Mouse (Mus musculus): ENCODE data around the gene Bcar3. TPM values are rescaled to one million over a fixed set of nuclear protein-coding genes. Genes with fewer than 3 reads are reported as not detected.

Bcar3 gene
- total RNA-seq, 2 experiments from 2014 or later: 14.7 to 15.4 TPM

GRCm38 (mm10) chr3:122475735-122476134 lies 181.8 kb downstream of the Bcar3 start:
- no peak overlapping the region for H3K4me3 ChIP-seq
- intact Hi-C loops (cut with DNase I): no loop called here
- TF ChIP-seq CTCF (IDR thresholded peaks at IDR 0.05): no peak
- DNase-seq (ENCODE audit: extremely low spot score in 1 of 2, low spot score in 2 of 2): no peak
- peak overlapping the region; percentile 70 for H3K27ac ChIP-seq

DNA sequence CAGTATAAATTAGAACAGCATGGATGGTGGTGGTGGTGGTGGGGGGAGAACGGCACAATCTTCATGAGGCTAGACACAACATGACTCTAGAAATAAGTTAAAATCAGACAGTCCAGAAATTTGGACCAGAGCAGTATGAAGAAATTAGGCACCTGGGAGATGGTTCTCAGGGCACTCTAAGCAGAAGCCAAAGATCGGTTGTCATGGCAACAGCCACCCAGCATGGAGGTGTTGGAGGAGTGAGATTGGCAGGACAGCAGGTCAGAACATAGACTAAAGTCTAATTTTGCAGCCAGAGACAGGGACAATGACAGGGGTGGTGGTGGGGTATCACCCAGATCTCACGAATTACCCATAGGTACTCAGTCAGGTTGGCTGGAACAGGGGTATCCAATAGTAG lies 182.7 kb downstream of the Bcar3 start:
- H3K27ac ChIP-seq: peak overlapping the region; percentile 54; the same call in 1 of the 2 replicates
- H3K4me3 ChIP-seq: no peak overlapping the region
- TF ChIP-seq CTCF (IDR thresholded peaks at IDR 0.05): no peak
- no peak for DNase-seq (ENCODE audit: extremely low spot score in 1 of 2, low spot score in 2 of 2)
- intact Hi-C loops (cut with DNase I): no loop called here

DNA sequence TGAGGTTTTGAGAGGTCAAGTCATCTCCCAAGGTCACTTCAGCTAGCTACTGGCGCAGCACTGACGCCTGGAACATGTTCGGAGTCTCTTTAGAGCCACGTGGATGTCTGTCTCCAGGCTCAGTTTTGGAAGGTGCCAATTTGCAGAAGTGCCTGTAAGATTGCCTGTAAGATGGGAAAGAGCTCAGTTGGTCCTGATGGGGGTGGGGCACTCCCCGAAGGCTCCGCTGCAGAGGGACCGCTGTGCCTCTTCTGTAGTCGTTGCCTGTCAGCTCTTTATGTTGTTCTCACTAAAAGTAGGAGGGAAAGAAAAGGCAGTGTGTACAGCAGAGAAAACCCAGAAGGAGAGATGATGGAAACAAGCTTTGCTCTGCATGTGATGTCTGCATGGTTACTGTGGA lies 183.6 kb downstream of the Bcar3 start:
- DNase-seq (ENCODE audit: extremely low spot score in 1 of 2, low spot score in 2 of 2): no peak
- H3K4me3 ChIP-seq: no peak overlapping the region
- intact Hi-C loops (cut with DNase I): no loop called here
- peak overlapping the region; percentile 85 for H3K27ac ChIP-seq
- no peak for TF ChIP-seq CTCF (IDR thresholded peaks at IDR 0.05)

DNA sequence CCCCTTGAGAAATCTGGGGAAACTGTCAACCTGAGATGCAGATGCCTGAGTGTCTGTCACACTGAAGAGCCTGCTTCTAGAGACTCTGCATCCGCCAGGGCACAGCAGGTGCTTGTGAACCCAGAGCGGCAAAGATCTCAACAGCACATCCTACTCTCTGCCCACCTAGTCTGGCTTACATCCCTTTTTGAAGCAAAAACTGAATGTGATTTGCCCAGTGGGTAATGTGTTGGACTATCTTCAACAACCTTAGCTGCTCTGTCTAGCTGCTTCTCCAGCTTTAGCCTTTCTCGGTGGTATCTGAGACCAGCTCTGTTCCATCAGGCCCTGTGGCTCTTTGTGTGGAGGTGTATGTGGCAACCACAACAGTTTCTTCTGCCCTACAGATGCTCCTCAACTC lies 184.8 kb downstream of the Bcar3 start:
- Histone ChIP-seq H3K27ac (peak overlapping the region; percentile 85), H3K4me3 (no peak overlapping the region)
- DNase-seq (ENCODE audit: extremely low spot score in 1 of 2, low spot score in 2 of 2): no peak
- TF ChIP-seq CTCF (IDR thresholded peaks at IDR 0.05): no peak
- intact Hi-C loops (cut with DNase I): loop anchor here (2.0 kb wide), 1 partner anchor 140 kb away; the partner anchor contains the start of gene Fnbp1l

DNA sequence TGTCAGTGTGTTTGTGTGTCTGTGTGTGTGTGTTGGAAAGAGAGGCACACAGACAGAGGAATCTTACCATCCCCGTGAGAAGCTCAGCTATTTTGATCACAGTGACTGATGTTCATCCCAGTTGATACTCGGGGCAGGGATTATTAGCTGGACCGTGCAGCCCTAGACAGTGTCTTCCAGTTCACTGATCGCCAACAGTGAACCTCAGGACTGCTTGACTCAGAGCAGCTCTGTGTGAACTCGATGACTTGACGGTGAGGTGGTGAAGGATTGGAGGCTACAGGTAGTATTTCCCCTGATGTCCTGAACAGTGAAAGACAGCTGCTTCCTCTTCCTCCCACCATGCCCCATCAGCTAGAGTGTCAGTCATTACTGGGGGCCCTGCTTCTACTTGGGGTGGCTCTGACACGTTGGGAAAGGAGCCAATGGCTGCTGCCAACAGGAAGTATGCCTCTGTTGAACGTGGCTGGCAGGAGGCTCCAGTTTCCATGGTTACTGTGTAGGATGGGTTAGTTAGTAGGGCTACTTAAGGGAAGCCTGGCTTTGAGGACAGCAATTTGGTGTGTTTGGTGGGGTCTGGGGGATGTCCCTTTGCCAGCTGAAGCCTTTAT lies 186.2 kb downstream of the Bcar3 start:
- Histone ChIP-seq H3K27ac (peak overlapping the region; percentile 88), H3K4me3 (no peak overlapping the region)
- no peak for TF ChIP-seq CTCF (IDR thresholded peaks at IDR 0.05)
- intact Hi-C loops (cut with DNase I): no loop called here
- DNase-seq (ENCODE audit: extremely low spot score in 1 of 2, low spot score in 2 of 2): peak in 1 of 2 experiments; percentile 55

DNA sequence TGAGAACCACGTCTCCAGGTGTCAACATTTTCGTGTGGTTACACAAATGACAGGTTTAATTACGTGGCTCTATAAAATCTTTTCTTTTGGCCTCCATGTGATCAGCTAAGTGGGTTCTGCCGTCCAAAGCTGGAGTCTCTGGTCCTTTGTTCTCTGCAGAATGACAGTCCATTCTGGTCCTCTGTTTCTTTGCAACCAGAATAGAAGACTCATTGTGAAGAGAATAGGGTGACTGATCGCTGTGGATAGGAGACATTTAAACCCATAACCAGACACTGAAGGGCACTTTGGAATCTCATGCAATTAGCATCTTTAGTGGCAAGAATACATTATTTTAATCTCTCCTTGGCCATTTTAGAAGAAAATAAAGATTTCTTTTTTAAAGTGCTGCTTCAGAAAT lies 187.1 kb downstream of the Bcar3 start:
- TF ChIP-seq CTCF (IDR thresholded peaks at IDR 0.05): no peak
- DNase-seq (ENCODE audit: extremely low spot score in 1 of 2, low spot score in 2 of 2): no peak
- peak overlapping the region; percentile 88 for H3K27ac ChIP-seq

GRCm38 (mm10) chr3:122481891-122482739 lies 188.2 kb downstream of the Bcar3 start:
- Histone ChIP-seq H3K27ac (peak overlapping the region; percentile 88), H3K4me3 (no peak overlapping the region)
- intact Hi-C loops (cut with DNase I): no loop called here
- DNase-seq (ENCODE audit: extremely low spot score in 1 of 2, low spot score in 2 of 2): no peak
- TF ChIP-seq CTCF (IDR thresholded peaks at IDR 0.05): no peak

More for the DNA sequence above, 187.1 kb downstream of the Bcar3 start:
- no peak overlapping the region for H3K4me3 ChIP-seq
- intact Hi-C loops (cut with DNase I): no loop called here

DNA sequence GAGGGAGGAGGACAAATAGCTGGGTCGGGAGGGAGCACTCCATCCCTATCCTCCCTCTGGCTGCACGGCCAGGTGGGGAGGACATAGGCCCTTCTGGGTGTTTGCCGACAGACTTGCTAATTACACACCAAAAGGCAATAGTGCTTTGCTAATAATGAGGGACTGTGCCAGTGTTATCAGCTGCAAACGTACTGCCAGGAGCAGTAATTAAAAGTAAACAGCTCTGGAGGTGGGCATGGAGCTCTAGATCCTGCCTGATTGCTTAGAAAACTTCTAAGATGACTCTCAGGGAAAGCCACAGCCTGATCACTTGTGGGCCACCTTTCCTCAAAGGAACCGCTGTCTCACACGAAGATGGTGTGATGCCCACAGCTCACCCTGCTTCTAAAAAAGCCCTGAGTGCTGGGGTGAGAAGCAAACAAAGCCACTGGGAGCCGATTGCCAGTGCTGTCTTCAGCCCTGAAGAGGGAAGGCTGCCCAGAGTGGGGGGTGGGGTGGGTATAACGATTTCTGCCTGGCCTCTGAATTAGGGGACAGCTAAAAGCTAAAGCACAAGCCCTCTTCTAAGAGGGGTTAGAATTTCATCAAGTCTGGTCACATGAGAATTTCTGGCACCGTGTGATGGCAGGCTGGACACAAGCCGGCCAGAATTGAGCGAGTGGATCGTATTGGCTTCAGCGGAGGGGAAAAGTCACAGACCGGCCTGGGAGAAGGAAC lies 189.3 kb downstream of the Bcar3 start:
- Histone ChIP-seq H3K27ac (peak overlapping the region; percentile 88), H3K4me3 (0 out of 2 replicates have a peak overlapping the region, but pooled peaks have one; percentile 4)
- intact Hi-C loops (cut with DNase I): no loop called here
- DNase-seq (ENCODE audit: extremely low spot score in 1 of 2, low spot score in 2 of 2): no peak
- no peak for TF ChIP-seq CTCF (IDR thresholded peaks at IDR 0.05)

GRCm38 (mm10) chr3:122483783-122484130 lies 189.8 kb downstream of the Bcar3 start:
- no peak for TF ChIP-seq CTCF (IDR thresholded peaks at IDR 0.05)
- no peak for DNase-seq (ENCODE audit: extremely low spot score in 1 of 2, low spot score in 2 of 2)
- Histone ChIP-seq H3K4me3 (0 out of 2 replicates have a peak overlapping the region, but pooled peaks have one; percentile 4), H3K27ac (peak overlapping the region; percentile 88)
- intact Hi-C loops (cut with DNase I): no loop called here

GRCm38 (mm10) chr3:122484301-122484700 lies 190.4 kb downstream of the Bcar3 start:
- DNase-seq (ENCODE audit: extremely low spot score in 1 of 2, low spot score in 2 of 2): no peak
- peak overlapping the region; percentile 88 for H3K27ac ChIP-seq
- intact Hi-C loops (cut with DNase I): no loop called here
- no peak for TF ChIP-seq CTCF (IDR thresholded peaks at IDR 0.05)
- H3K4me3 ChIP-seq: no peak overlapping the region

DNA sequence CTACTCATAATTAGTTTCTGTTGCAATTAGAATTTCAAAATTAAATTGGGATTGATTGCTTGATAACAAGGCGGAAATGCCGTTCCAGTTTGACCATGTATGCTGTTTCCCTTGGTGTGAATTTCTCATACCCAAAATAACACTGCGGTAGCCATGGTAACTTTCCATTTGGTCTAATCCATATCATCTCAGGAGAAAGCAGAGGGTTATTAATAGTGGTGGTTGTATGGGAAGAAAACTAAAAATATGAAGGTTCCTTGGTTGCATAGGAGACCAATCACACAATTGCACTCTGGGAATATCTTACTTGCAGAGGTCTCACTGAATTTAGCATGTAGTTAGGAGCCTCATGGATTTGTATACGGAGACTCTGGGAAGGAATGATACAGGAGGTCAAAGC lies 191.8 kb downstream of the Bcar3 start:
- no peak for DNase-seq (ENCODE audit: extremely low spot score in 1 of 2, low spot score in 2 of 2)
- TF ChIP-seq CTCF (IDR thresholded peaks at IDR 0.05): no peak
- H3K27ac ChIP-seq: peak overlapping the region; percentile 88
- H3K4me3 ChIP-seq: no peak overlapping the region
- intact Hi-C loops (cut with DNase I): no loop called here

- Histone ChIP-seq H3K27ac (peak overlapping the region; percentile 88), H3K4me3 (no peak overlapping the region)
- no peak for TF ChIP-seq CTCF (IDR thresholded peaks at IDR 0.05)
- DNase-seq (ENCODE audit: extremely low spot score in 1 of 2, low spot score in 2 of 2): no peak
- intact Hi-C loops (cut with DNase I): no loop called here
Measured at GRCm38 (mm10) chr3:122486193-122486592, 192.3 kb downstream of the Bcar3 start.
